Mouse (Mus musculus) brain, embryonic 14.5 days (tissue): ENCODE data around the gene Galnt10. TPM values are rescaled to one million over a fixed set of nuclear protein-coding genes. Genes with fewer than 3 reads are reported as not detected.

ENCODE experiments used
- DNase-seq: peaks from one replicate; pipeline ENCODE4 v3.0.0-alpha.2; 2011; ENCODE audit warnings: low read depth
- CTCF ChIP-seq: fragments of 200-500 bp; IDR thresholded peaks from 2 replicates; pipeline ENCODE4 v1.5.1; 2012; ENCODE audit warnings: inconsistent platforms, mild to moderate bottlenecking, moderate library complexity, borderline replicate concordance; ENCODE audit not compliant: insufficient read depth, insufficient read length; ENCODE audit errors: extremely low read depth
- POLR2A ChIP-seq: fragments of 200-500 bp; IDR thresholded peaks from 2 replicates; pipeline ENCODE4 v1.6.1; 2012; ENCODE audit warnings: mild to moderate bottlenecking, inconsistent platforms, borderline replicate concordance; ENCODE audit not compliant: poor library complexity, insufficient read depth, insufficient read length, severe bottlenecking; ENCODE audit errors: extremely low read depth
- polyA plus RNA-seq: library from polyadenylated mRNA; depleted of rRNA; stranded (reverse); fragments of >200 nt; gene quantifications from 2 replicates; pipeline ENCODE4 v1.2.3, GENCODE M21; 2012

Gene Galnt10
- polyA plus RNA-seq, 1 experiment, result 16.5 TPM

DNA sequence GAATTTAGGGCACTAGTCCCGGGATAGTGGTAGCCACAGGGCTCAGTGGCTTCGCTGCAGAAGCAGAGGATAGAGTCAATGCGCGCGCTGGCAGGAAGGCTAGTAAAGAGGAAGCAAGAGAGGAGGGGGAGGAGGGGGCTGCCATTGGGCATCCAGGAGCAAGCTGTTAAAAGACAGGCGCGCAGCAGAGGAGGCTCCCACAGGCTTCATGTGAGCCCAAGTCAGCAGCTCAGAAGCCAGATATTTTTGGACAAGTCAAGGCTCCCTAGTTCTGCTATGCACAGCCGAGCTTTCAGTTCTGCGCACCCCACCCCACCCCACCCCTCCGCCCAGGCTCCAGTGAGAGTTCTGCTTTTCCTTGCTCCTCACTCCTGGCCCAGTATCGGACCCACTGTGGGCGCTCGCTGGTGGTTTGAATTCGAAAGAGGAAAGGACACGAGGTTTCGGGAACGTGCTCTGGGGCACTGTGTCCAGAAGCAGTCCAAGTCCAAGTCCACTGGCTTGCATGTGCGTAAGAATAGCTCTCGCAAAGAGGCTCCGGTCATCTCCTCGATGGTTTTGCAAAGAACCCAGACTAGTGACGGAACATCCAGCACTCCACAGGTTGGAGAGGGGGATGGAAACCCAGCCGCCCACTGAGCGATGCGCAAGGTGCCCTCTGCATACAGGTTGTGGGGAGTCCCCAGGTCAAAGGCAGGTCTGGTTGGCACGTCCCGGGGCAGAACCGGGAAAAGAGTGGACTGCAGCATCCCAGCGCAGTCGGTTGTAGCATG, 811 bp upstream of the Galnt10 start:
- DNase-seq, result peak; percentile 75
- TF ChIP-seq POLR2A, result no peak
- no peak for TF ChIP-seq CTCF

DNA sequence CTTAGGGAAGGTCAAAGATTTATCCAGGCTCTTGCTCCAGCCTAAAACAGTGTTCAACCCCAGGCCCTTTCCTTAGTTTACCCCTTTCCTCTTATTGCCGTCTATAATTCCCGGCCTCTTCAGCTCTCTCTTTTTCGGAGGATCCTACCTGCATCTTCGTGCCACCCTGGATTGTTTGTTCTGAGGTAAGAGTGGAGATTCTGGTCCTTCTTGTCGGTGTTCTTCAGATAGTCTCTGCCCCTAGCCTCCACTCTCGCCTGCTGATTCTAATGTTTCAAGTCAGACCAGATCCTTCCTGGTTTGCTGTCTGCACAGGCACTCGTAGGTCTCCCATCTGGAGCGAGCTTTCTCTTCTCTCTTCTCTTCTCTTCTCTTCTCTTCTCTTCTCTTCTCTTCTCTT, 605 bp downstream of the Galnt10 start:
- no peak for DNase-seq
- TF ChIP-seq CTCF (no peak), POLR2A (no peak)

DNA sequence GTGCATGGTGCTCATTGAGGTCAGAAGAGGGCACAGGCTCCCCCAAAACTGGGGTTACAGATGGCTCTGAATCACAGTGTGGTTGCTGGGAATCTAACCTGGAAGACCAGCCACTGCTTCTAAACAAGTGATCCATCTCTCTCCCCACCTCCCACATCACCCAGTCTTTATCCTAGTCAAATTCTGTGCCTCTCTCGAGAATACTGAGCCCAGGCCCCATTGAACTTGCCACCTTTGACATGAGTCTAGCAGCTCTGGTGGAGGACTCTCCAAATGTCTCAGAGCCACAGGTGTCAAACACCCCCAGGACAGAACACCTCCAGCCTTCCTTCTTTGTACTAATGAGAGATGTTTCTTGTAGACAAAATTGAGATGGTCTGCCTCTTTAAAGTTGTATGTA, 1.2 kb downstream of the Galnt10 start:
- DNase-seq, result no peak
- TF ChIP-seq POLR2A (no peak), CTCF (no peak)

DNA sequence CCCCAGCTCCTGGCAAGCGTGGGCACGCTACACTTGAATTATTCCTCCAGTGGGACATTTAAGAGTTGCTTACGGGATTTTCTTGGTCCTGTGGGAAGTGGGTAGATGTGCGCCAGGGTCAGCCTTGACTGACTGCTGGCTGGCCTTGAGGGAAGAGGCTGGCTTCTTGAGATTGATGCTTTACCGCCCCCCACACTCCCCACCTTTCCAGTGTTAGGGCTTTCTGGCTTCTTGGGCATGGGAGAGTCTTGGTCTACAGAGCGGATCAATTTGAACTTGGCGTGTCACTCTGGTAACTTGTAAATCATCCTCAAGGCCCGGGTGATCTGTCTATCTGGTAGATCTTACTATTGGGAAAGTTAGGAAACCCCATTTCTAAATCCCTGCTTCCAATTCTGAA, 1.7 kb downstream of the Galnt10 start:
- DNase-seq, result no peak
- TF ChIP-seq POLR2A (no peak), CTCF (no peak)

DNA sequence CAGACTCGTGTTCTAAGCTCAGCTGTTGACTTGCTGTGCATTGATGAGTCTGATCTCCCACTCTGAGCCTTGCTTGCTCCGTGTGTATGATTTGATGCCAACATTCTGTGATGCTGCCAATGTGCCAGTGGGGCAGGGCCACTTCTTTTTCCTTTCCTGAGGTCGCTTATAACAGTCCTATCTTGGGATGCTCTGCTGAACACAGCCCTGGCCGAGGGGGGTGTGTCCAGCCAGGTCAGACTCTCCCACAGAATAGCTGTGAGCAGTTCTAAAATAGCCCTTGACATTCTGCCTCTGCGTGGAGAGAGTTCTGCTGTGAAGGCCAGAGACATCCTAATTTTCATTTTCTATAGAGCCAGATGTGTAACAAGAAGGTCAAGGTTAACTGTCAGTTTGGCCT, 2.2 kb downstream of the Galnt10 start:
- no peak for DNase-seq
- TF ChIP-seq POLR2A (no peak), CTCF (no peak)

DNA sequence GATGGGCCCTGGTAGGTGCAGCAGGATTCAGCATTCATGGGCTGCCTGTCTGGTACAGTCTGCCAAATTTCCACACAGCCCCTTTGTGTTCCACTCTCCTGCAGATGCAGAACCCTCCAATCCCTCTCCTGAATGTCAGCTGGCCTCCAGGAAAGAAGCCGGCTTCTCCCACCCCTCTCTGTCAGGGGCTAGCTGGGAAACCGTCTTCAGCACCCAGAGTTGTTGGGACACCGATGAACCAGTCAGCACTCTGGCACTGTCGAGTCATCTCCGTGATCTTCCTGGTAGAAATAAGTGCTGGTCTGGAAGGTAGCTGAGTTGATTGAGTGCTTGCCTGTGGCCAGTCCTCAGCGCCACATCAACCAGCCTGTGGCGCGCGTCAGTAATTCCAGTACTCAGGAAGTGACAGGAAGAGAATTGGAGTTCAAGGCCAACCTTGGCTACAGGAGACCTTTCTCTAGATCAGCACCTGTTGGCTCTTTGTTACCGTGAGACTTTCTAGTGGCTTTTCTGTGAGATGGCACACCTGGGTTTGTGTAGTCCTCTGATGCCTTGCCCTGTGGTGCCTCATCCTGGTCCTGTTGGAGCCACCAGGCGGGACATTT, 3.1 kb downstream of the Galnt10 start:
- no peak for DNase-seq
- no peak for TF ChIP-seq CTCF
- TF ChIP-seq POLR2A, result no peak

DNA sequence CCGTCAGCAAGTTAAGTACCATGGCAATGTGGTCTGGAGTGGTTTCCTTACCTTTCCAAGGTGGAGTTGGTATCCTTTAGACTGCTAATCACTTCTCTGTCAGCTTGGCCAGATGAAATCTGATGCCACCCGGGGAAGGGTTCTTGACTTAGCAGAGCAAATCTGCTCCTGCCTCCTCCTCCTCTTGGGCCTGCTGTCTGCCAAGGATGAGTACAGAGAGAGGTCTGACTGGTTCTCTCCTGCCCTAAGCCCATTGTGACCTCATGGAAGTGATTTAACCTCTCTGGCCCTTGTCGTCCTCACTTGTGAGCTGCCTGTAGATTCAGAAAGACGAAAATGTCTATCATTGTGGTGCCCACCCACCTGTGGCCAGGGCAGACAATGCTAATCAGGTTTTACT, 4.0 kb downstream of the Galnt10 start:
- no peak for TF ChIP-seq POLR2A
- TF ChIP-seq CTCF, result no peak
- DNase-seq, result no peak

DNA sequence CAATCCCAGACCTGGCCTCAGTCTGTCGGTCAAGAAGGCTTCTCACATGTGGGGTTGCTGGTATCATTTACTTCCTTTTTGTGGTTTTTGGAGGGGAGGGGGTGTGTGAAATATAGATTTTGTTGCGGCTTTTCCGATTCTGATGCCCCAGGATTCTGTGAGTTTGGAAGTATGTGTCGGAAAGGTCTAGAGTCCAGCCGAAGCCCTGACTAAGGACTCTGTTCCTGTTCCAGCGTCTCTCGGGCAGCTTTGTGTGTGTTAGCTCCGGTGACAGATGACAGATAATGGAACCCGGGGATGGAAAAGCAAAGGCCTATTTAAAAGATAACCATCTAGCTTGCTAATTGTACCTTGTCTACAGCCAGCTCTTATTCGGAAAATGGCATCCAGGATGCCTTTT, 4.4 kb downstream of the Galnt10 start:
- DNase-seq, result no peak
- TF ChIP-seq POLR2A (no peak), CTCF (no peak)

DNA sequence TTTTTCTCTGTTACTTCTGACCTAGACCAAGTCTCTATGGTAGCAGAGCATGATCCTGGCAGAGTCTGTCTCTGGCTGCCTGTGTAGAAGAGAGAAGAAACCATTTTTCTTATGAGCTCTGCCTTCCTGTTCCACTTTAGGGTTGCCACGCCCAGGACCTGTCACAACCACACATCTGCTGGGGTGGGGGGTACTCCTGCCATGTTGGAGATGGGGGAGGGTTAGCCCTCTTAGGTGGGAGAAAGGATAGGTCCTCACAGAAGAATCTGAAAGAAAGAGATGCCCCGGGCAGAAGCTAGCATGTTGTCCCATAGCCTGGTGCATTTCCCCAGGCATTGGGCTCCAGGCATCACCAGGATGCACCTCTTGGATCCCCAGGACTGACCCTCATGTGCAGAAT, 5.6 kb downstream of the Galnt10 start:
- TF ChIP-seq POLR2A, result no peak
- no peak for TF ChIP-seq CTCF

DNA sequence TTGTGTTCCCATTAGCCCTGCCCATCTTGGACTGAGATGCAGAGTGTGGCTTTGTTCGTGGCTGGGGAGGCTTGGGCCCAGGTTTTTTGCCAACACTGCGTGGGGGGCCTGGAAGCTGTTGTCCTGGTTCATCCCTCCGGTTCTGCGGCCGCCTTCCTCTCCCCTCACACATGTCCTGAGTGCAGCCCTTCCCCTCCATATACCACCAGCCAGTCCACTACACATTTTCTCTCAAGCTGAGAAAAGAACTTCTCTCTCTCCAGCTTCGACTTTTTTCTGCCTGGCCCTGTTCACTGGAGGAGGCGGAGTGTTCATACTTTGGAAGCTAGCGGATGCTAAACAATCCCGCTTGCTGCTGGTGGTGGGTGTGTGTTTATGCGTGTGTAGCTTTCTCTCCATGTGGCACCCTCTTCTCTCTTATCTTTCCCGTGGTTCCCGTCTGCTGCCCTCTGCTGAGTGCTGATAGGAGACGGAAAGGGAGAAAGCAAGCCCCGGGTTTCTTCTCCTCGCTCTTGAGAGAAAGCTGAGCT, 6.1 kb downstream of the Galnt10 start:
- peak; percentile 68 for DNase-seq
- TF ChIP-seq POLR2A, result no peak
- peak; percentile 25; the same call in 1 of the 2 replicates for TF ChIP-seq CTCF

More for the DNA sequence above, 5.6 kb downstream of the Galnt10 start:
- no peak for DNase-seq

DNA sequence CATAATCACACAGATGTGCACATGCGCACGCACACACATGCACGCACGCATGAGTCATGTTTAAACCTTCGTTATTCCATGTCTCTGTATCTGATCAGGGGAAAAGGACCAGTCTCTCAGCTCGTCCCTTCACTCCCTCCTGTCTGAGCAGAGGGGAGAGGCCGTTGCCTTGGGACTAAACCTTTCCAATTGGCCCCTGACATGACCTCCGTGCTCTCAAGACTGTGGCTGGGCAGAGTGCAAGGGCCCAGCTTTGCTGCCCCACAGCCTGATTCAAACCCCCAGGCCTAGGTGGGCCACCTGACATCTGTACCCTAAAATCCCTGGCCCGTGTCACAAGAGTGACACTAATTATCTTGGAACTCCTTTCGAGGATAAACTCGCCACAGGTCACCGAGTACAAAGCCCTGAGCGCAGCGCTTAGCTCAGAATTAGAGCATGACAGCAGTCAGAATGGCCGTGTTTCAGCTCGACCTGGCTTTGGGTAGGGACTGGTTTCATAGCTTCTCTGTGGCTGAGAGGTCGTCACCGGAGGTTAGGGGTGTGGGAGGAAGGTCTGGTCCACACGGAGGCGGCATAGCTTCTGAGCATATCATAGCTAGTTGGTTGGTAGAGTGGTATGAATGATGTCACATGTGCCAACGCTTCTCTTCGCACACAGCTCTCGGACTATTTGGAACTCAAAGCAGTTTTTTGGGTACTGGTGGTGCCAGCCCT, 7.1 kb downstream of the Galnt10 start:
- TF ChIP-seq POLR2A (no peak), CTCF (no peak)
- DNase-seq, result no peak

DNA sequence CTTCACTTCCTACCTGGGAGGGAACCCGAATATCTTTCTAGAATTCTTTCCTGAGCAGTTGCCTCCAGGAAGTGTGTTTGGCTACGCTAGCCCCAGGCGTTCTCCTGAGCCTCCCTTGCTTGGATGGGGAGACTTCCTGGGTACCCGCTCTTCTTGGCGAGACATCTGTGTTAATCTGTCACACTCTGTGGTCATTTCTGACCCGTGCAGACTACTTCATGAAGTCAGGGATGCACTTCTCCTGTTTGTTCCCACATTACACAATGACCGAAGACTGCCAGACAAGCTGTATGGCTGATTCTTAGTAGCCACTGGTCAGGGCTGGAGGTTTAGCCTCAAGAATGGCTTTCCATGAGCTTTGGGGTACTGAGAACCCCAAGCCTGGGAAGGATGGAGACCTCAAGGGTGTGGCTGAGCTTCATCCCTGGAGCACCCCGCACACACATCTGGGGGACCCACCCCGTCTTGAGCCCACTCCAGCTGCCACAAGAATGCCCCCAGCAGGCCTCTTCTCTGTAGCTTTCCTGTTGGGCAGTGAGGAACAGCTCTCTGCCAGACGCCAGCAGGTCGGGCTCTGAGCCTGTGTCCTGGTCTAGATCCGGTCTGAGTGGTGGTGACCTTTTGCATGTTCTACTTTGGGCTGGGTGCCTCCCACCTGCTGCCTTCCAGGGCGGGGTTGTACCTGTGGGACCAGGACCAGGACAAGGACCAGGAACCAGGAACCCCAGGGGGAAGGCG, 7.8 kb downstream of the Galnt10 start:
- TF ChIP-seq CTCF (no peak), POLR2A (no peak)
- no peak for DNase-seq

DNA sequence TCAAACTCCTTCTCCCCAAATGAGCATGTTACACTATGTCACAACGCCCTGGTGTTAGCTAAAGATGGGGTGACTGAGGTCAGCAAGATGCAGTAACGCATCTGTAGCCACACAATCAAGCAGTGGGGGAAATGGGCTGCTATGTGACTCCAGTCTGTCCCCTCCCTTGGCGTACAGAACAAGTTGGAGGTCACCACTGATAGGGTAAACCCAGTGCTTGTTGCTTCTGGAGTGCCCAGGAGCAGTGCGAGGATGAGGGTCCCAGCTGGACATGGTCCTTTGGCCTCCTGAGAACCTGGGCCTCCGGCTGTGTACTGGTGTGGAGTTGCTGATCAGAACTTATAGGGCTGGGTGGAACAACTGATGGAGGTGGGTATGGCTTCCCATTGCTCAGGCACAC, 8.6 kb downstream of the Galnt10 start:
- TF ChIP-seq POLR2A (no peak), CTCF (no peak)
- no peak for DNase-seq

DNA sequence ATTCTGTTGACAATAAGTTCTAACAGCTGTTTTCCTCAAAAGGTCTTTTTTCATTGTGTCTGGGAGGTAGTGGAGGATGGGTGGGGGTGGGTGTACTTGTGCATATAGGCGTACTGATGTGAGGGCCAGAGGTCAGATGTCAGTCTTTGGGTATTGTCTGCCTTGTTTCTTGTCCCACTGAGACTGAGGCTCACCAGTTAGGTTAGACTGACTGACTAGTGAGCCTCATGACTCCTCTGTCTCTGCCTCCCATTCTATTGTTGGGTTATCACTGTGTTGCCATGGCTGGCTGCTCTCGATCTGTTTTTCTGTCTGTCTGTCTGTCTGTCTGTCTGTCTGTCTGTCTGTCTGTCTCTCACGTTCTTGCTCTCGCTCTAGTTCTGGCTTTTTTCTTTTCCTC, 9.1 kb downstream of the Galnt10 start:
- no peak for DNase-seq
- TF ChIP-seq CTCF (no peak), POLR2A (no peak)
